Mouse (Mus musculus) hindlimb bud, embryonic 11.5 days (tissue): ENCODE results near the gene Gm43517.

Experiments used
- DNase-seq: peaks from one replicate; pipeline ENCODE4 v3.0.0-alpha.2; 2012; ENCODE audit warnings: low read depth, low spot score; ENCODE audit errors: extremely low spot score

The Gm43517 gene

DNA sequence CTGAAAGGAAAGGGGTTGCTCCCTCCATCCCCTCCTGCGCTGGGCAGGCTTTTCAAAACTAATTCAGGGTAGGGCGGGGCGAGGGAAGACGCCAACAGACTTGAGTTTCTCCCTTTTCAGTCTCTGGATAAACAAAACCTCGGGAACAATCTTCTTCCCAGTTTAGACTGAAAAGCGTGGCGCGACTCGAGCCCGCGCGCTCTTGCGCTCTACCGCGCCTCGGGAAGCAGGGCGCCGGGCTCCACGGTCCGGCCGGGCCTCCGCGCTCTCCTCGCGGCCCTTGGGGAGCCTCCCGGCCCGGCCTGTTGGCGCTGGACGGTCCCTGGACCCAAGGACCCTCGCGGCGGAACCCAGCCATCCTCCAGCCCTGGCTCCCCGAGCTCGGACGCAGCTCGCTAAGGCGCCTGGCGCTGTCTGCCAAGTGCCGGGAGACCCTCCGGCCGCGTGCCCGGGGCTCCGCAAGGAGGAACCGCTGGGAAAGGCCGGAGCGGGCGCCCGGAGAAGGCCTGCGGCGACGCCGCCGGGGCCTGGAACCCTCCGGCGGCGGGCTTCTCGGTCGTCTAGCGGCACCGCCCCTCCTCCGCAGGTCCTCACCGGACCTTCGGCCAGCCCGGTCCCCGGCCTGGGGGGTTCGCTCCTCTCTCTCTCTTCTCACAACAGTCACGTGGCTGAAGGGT is 16.3 kb downstream of the Gm43517 start:
- no peak for DNase-seq

- DNase-seq = no peak
Observed at GRCm38 (mm10) chr12:49401796-49402130, 16.8 kb downstream of the Gm43517 start.

- no peak for DNase-seq
Observed at GRCm38 (mm10) chr12:49409833-49410232, 24.9 kb downstream of the Gm43517 start.

DNA sequence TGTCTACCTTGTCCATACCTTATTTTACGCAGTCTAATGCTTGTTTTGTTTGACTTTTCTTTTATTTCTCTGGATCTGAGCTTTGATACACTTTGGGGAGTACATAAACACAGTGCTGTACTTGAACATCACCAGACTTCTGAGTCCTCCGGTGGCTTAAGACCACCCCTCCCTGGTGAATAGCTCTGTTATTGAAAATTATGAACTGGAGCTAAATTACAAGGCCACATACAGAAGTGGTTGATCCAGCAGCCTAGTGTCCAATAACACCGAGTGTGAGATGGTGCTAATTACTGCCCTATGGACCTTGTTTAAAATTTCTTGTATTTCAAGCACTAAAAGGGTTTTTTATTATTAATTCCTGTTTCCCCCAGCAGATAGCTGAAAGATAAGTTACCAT is 33.0 kb downstream of the Gm43517 start:
- no peak for DNase-seq
